Mouse (Mus musculus) neural tube, embryonic 15.5 days (tissue): Measurements from ENCODE around the gene Gm10912. TPM values are rescaled to one million over a fixed set of nuclear protein-coding genes. Genes with fewer than 3 reads are reported as not detected.
"Not testable (repeated sequence)": the region's sequence is repeated elsewhere in the genome, so short reads cannot be mapped to it uniquely, and the experiment has no call there.

Source experiments
- ATAC-seq: fragments of 200-750 bp; cut with Nextera tagmentation; 2 replicates; pipeline ENCODE4 v1.8.0; 2017; ENCODE audit warnings: mild to moderate bottlenecking, moderate TSS enrichment, moderate library complexity; ENCODE audit not compliant: low FRiP score
- H3K27ac ChIP-seq: fragments of 300-500 bp; sonication (generic); replicated peaks from 2 replicates; pipeline ENCODE4 v1.5.1; 2015; ENCODE audit warnings: mild to moderate bottlenecking, inconsistent platforms
- H3K27me3 ChIP-seq: fragments of 300-500 bp; sonication (generic); replicated peaks from 2 replicates; pipeline ENCODE4 v1.6.1; 2015; ENCODE audit warnings: inconsistent platforms
- H3K36me3 ChIP-seq: fragments of 300-500 bp; sonication (generic); 2 replicates; pipeline ENCODE4 v1.6.1; 2015; ENCODE audit warnings: inconsistent platforms
- H3K4me1 ChIP-seq: fragments of 300-500 bp; sonication (generic); 2 replicates; pipeline ENCODE4 v1.6.1; 2015; ENCODE audit warnings: inconsistent platforms
- H3K4me2 ChIP-seq: fragments of 300-500 bp; sonication (generic); 2 replicates; pipeline ENCODE4 v1.6.1; 2015; ENCODE audit warnings: inconsistent platforms, mild to moderate bottlenecking, moderate library complexity
- H3K4me3 ChIP-seq: fragments of 300-500 bp; sonication (generic); replicated peaks from 2 replicates; pipeline ENCODE4 v1.5.1; 2015; ENCODE audit warnings: mild to moderate bottlenecking, inconsistent platforms
- H3K9ac ChIP-seq: fragments of 300-500 bp; sonication (generic); replicated peaks from 2 replicates; pipeline ENCODE4 v1.6.1; 2015; ENCODE audit warnings: mild to moderate bottlenecking, inconsistent platforms
- H3K9me3 ChIP-seq: fragments of 300-500 bp; sonication (generic); replicated peaks from 2 replicates; pipeline ENCODE4 v1.6.1; 2016; ENCODE audit warnings: inconsistent platforms
- WGBS: fragments of 180-500 bp; shearing (Covaris S2); methylation state at CpG from one replicate; pipeline ENCODE4 v1.1.7; 2015; ENCODE audit warnings: mixed read lengths; 5-methylcytosine and 5-hydroxymethylcytosine counted together
- polyA plus RNA-seq: library from polyadenylated mRNA; unstranded; fragments of >200 nt; fragmentation: Nextera tagmentation; extraction: Ambion mirVana; gene quantifications from 2 replicates; pipeline ENCODE4 v1.2.1, GENCODE M21; 2015

The Gm10912 gene
- polyA plus RNA-seq = not detected in 2 replicates

GRCm38 (mm10) chr2:104065526-104065925 is at the start of gene Gm10912:
Gm10912 (plus strand) TSS chr2:104065826.
- not testable (repeated sequence) for H3K27ac ChIP-seq, H3K4me2 ChIP-seq, H3K4me3 ChIP-seq, H3K4me1 ChIP-seq, H3K9me3 ChIP-seq, H3K27me3 ChIP-seq, H3K9ac ChIP-seq, ATAC-seq
- WGBS = 96% methylated on average over 5 of the region's 6 CpGs
- peaks cover 17% of the 10 kb centered on the region; the same call in 1 of the 2 replicates for H3K36me3 ChIP-seq

- WGBS = 82% methylated on average over 7 of the region's 7 CpGs
- no peaks in the 10 kb centered on the region for H3K9me3 ChIP-seq
- no peaks in the 10 kb centered on the region for H3K27me3 ChIP-seq
- H3K36me3 ChIP-seq = no peaks in the 10 kb centered on the region
- no peak overlapping the region for H3K9ac ChIP-seq
- H3K4me2 ChIP-seq = no peak overlapping the region
- no peak for ATAC-seq
- no peak overlapping the region for H3K4me3 ChIP-seq
- no peak overlapping the region for H3K27ac ChIP-seq
- H3K4me1 ChIP-seq = peaks cover 4% of the 10 kb centered on the region; the same call in 1 of the 2 replicates
These were observed 42.5 kb upstream of the Gm10912 start for GRCm38 (mm10) chr2:104023096-104023495.

GRCm38 (mm10) chr2:104024656-104025055 is 41.0 kb upstream of the Gm10912 start:
- no peak overlapping the region for H3K4me2 ChIP-seq
- no peak for ATAC-seq
- H3K9me3 ChIP-seq = no peaks in the 10 kb centered on the region
- H3K36me3 ChIP-seq = no peaks in the 10 kb centered on the region
- H3K27me3 ChIP-seq = no peaks in the 10 kb centered on the region
- 92% methylated on average over 4 of the region's 4 CpGs for WGBS
- peaks cover 19% of the 10 kb centered on the region for H3K4me1 ChIP-seq
- H3K4me3 ChIP-seq = no peak overlapping the region
- H3K9ac ChIP-seq = no peak overlapping the region
- no peak overlapping the region for H3K27ac ChIP-seq

GRCm38 (mm10) chr2:104027458-104028138 is 38.0 kb upstream of the Gm10912 start, which contains the start of gene Fbxo3:
Fbxo3 (plus strand) TSS chr2:104027721.
- H3K9ac ChIP-seq = peak within 1 kb of the TSS; percentile 77
- H3K9me3 ChIP-seq = no peaks in the 10 kb centered on the region
- peaks cover 28% of the 10 kb centered on the region for H3K4me1 ChIP-seq
- H3K36me3 ChIP-seq = peaks cover 4% of the 10 kb centered on the region
- peak within 1 kb of the TSS; percentile 82 for H3K4me3 ChIP-seq
- under 1% methylated on average over 37 of the region's 44 CpGs for WGBS
- H3K4me2 ChIP-seq = peak within 1 kb of the TSS; percentile 86
- no peaks in the 10 kb centered on the region for H3K27me3 ChIP-seq
- H3K27ac ChIP-seq = peak within 1 kb of the TSS; percentile 80
- peak; percentile 96 for ATAC-seq

GRCm38 (mm10) chr2:104028139-104028723 is 37.4 kb upstream of the Gm10912 start, which contains the start of gene 4931422A03Rik:
4931422A03Rik (minus strand) TSS chr2:104028361.
- ATAC-seq = peak; percentile 77
- Histone ChIP-seq H3K9ac (peak within 1 kb of the TSS; percentile 77), H3K9me3 (no peaks in the 10 kb centered on the region), H3K36me3 (peaks cover 4% of the 10 kb centered on the region), H3K4me1 (peaks cover 28% of the 10 kb centered on the region), H3K27me3 (no peaks in the 10 kb centered on the region), H3K4me3 (peak within 1 kb of the TSS; percentile 82), H3K4me2 (peak within 1 kb of the TSS; percentile 86), H3K27ac (peak within 1 kb of the TSS; percentile 80)
- WGBS = 2% methylated on average over 31 of the region's 32 CpGs

- no peaks in the 10 kb centered on the region for H3K27me3 ChIP-seq
- H3K4me1 ChIP-seq = peaks cover 28% of the 10 kb centered on the region
- peaks cover 9% of the 10 kb centered on the region for H3K36me3 ChIP-seq
- no peak for ATAC-seq
- 79% methylated on average over 2 of the region's 2 CpGs for WGBS
- no peaks in the 10 kb centered on the region for H3K9me3 ChIP-seq
- H3K27ac ChIP-seq = no peak overlapping the region
- peak overlapping the region; percentile 86 for H3K4me2 ChIP-seq
- peak overlapping the region; percentile 82 for H3K4me3 ChIP-seq
- H3K9ac ChIP-seq = peak overlapping the region; percentile 77; the same call in 1 of the 2 replicates
These were observed 36.6 kb upstream of the Gm10912 start for GRCm38 (mm10) chr2:104029074-104029473.

- no peak overlapping the region for H3K4me3 ChIP-seq
- 85% methylated on average over 3 of the region's 3 CpGs for WGBS
- no peak for ATAC-seq
These were observed 35.2 kb upstream of the Gm10912 start for GRCm38 (mm10) chr2:104030381-104030780.

GRCm38 (mm10) chr2:104032056-104032455 is 33.6 kb upstream of the Gm10912 start:
- Histone ChIP-seq H3K9me3 (no peaks in the 10 kb centered on the region), H3K27me3 (no peaks in the 10 kb centered on the region), H3K4me2 (no peak overlapping the region), H3K4me1 (peaks cover 28% of the 10 kb centered on the region), H3K9ac (no peak overlapping the region), H3K36me3 (peaks cover 25% of the 10 kb centered on the region), H3K4me3 (no peak overlapping the region), H3K27ac (no peak overlapping the region)
- 85% methylated on average over 3 of the region's 3 CpGs for WGBS
- no peak for ATAC-seq

More at GRCm38 (mm10) chr2:104030381-104030780, 35.2 kb upstream of the Gm10912 start:
- Histone ChIP-seq H3K9ac (no peak overlapping the region), H3K27ac (no peak overlapping the region), H3K9me3 (no peaks in the 10 kb centered on the region), H3K27me3 (no peaks in the 10 kb centered on the region), H3K4me1 (peaks cover 28% of the 10 kb centered on the region), H3K4me2 (no peak overlapping the region), H3K36me3 (peaks cover 12% of the 10 kb centered on the region)

- Histone ChIP-seq H3K9me3 (no peaks in the 10 kb centered on the region), H3K36me3 (peaks cover 30% of the 10 kb centered on the region), H3K4me2 (no peak overlapping the region), H3K27ac (no peak overlapping the region), H3K9ac (no peak overlapping the region), H3K4me1 (peaks cover 6% of the 10 kb centered on the region), H3K27me3 (no peaks in the 10 kb centered on the region), H3K4me3 (no peak overlapping the region)
- 33% methylated on average over 3 of the region's 3 CpGs for WGBS
- ATAC-seq = peak; percentile 45; the same call in 1 of the 2 replicates
These were observed 30.7 kb upstream of the Gm10912 start for GRCm38 (mm10) chr2:104034832-104035472.

- no peak for ATAC-seq
- Histone ChIP-seq H3K27me3 (no peaks in the 10 kb centered on the region), H3K9ac (no peak overlapping the region), H3K4me3 (no peak overlapping the region), H3K27ac (no peak overlapping the region), H3K4me1 (peaks cover 1% of the 10 kb centered on the region; the same call in 1 of the 2 replicates), H3K36me3 (peaks cover 34% of the 10 kb centered on the region), H3K9me3 (no peaks in the 10 kb centered on the region), H3K4me2 (no peak overlapping the region)
- 88% methylated on average over 6 of the region's 6 CpGs for WGBS
These were observed 30.0 kb upstream of the Gm10912 start for GRCm38 (mm10) chr2:104035595-104035994.

- H3K27ac ChIP-seq = no peak overlapping the region
- WGBS = 72% methylated on average over 3 of the region's 3 CpGs
- no peak overlapping the region for H3K4me2 ChIP-seq
- ATAC-seq = no peak
- H3K36me3 ChIP-seq = peaks cover 34% of the 10 kb centered on the region
- no peaks in the 10 kb centered on the region for H3K9me3 ChIP-seq
- no peak overlapping the region for H3K9ac ChIP-seq
- H3K4me3 ChIP-seq = no peak overlapping the region
- no peaks in the 10 kb centered on the region; the same call in 1 of the 2 replicates for H3K4me1 ChIP-seq
- H3K27me3 ChIP-seq = no peaks in the 10 kb centered on the region
These were observed 29.3 kb upstream of the Gm10912 start for GRCm38 (mm10) chr2:104036316-104036715.
